Mouse (Mus musculus): ENCODE results near the gene Hcn3. TPM values are rescaled to one million over a fixed set of nuclear protein-coding genes. Genes with fewer than 3 reads are reported as not detected.
"Not testable (repeated sequence)": the region's sequence is repeated elsewhere in the genome, so short reads cannot be mapped to it uniquely, and the experiment has no call there.

The Hcn3 gene
- total and polyA plus RNA-seq, 3 experiments, result 0.27 to 0.85 (median 0.53) TPM

- Histone ChIP-seq H3K36me3 (replicated peaks) (peaks cover 39% of the 10 kb centered on the region), H3K27me3 (ENCODE audit: insufficient read depth, low read length) (no peaks in the 10 kb centered on the region), H3K9me3 (replicated peaks) (no peaks in the 10 kb centered on the region), H3K4me1 (ENCODE audit: insufficient read depth, low read depth, low read length) (peaks cover 51% of the 10 kb centered on the region), H3K4me3 (ENCODE audit: low read depth, low read length) (peak within 1 kb of the TSS; percentile 89)
- DNase-seq (ENCODE audit: low spot score) (peak; percentile 96), ATAC-seq (ENCODE audit: extremely low read depth, insufficient number of reproducible peaks, low FRiP score, poor library complexity, severe bottlenecking) (peak; percentile 83)
- no peak for TF ChIP-seq GATA2 (IDR thresholded peaks at IDR 0.05; ENCODE audit: borderline replicate concordance, low read depth, low read length)
- TF ChIP-seq POLR2AphosphoS5 (IDR thresholded peaks at IDR 0.05; ENCODE audit: insufficient replicate concordance, low read depth, low read length), result no peak
- no peak for TF ChIP-seq TAL1 (conservative IDR thresholded peaks at IDR 0.05; ENCODE audit: low read depth, low read length)
- TF ChIP-seq GATA1 (IDR thresholded peaks at IDR 0.05; ENCODE audit: borderline replicate concordance, low read length), result no peak
- no peak for TF ChIP-seq CTCF (IDR thresholded peaks at IDR 0.05; ENCODE audit: low read depth, low read length)
Measured at GRCm38 (mm10) chr3:89164506-89165267, 4.7 kb upstream of the Hcn3 start, which contains the start of gene Clk2. Gene Clk2, plus strand, starts transcription at chr3:89164795.

GRCm38 (mm10) chr3:89163643-89164245, 3.7 kb upstream of the Hcn3 start:
- Histone ChIP-seq H3K36me3 (replicated peaks) (peaks cover 29% of the 10 kb centered on the region), H3K4me1 (ENCODE audit: insufficient read depth, low read depth, low read length) (peaks cover 57% of the 10 kb centered on the region), H3K9me3 (replicated peaks) (no peaks in the 10 kb centered on the region), H3K27me3 (ENCODE audit: insufficient read depth, low read length) (peaks cover 8% of the 10 kb centered on the region; the same call in 1 of the 2 replicates), H3K4me3 (ENCODE audit: low read depth, low read length) (peak overlapping the region; percentile 89)
- TF ChIP-seq POLR2AphosphoS5 (IDR thresholded peaks at IDR 0.05; ENCODE audit: insufficient replicate concordance, low read depth, low read length) (no peak), GATA1 (IDR thresholded peaks at IDR 0.05; ENCODE audit: borderline replicate concordance, low read length) (no peak), CTCF (IDR thresholded peaks at IDR 0.05; ENCODE audit: low read depth, low read length) (no peak), GATA2 (IDR thresholded peaks at IDR 0.05; ENCODE audit: borderline replicate concordance, low read depth, low read length) (no peak), TAL1 (conservative IDR thresholded peaks at IDR 0.05; ENCODE audit: low read depth, low read length) (no peak)
- ATAC-seq (ENCODE audit: extremely low read depth, insufficient number of reproducible peaks, low FRiP score, poor library complexity, severe bottlenecking), result no peak
- no peak for DNase-seq (ENCODE audit: low spot score)

GRCm38 (mm10) chr3:89163123-89163522, 3.1 kb upstream of the Hcn3 start:
- no peaks in the 10 kb centered on the region for H3K9me3 ChIP-seq (replicated peaks)
- no peak for TF ChIP-seq CTCF (IDR thresholded peaks at IDR 0.05; ENCODE audit: low read depth, low read length)
- no peak for TF ChIP-seq TAL1 (conservative IDR thresholded peaks at IDR 0.05; ENCODE audit: low read depth, low read length)
- no peak for TF ChIP-seq POLR2AphosphoS5 (IDR thresholded peaks at IDR 0.05; ENCODE audit: insufficient replicate concordance, low read depth, low read length)
- TF ChIP-seq GATA1 (IDR thresholded peaks at IDR 0.05; ENCODE audit: borderline replicate concordance, low read length), result no peak
- TF ChIP-seq GATA2 (IDR thresholded peaks at IDR 0.05; ENCODE audit: borderline replicate concordance, low read depth, low read length), result no peak
- peaks cover 56% of the 10 kb centered on the region for H3K4me1 ChIP-seq (ENCODE audit: insufficient read depth, low read depth, low read length)
- peaks cover 12% of the 10 kb centered on the region for H3K27me3 ChIP-seq (ENCODE audit: insufficient read depth, low read length)
- no peak overlapping the region for H3K4me3 ChIP-seq (ENCODE audit: low read depth, low read length)
- no peak for ATAC-seq (ENCODE audit: extremely low read depth, insufficient number of reproducible peaks, low FRiP score, poor library complexity, severe bottlenecking)
- peaks cover 23% of the 10 kb centered on the region for H3K36me3 ChIP-seq (replicated peaks)
- DNase-seq (ENCODE audit: low spot score), result no peak

GRCm38 (mm10) chr3:89161786-89162185, 1.8 kb upstream of the Hcn3 start:
- TF ChIP-seq GATA1 (IDR thresholded peaks at IDR 0.05; ENCODE audit: borderline replicate concordance, low read length) (no peak), CTCF (IDR thresholded peaks at IDR 0.05; ENCODE audit: low read depth, low read length) (no peak), GATA2 (IDR thresholded peaks at IDR 0.05; ENCODE audit: borderline replicate concordance, low read depth, low read length) (no peak), POLR2AphosphoS5 (IDR thresholded peaks at IDR 0.05; ENCODE audit: insufficient replicate concordance, low read depth, low read length) (no peak), TAL1 (conservative IDR thresholded peaks at IDR 0.05; ENCODE audit: low read depth, low read length) (no peak)
- Histone ChIP-seq H3K27me3 (ENCODE audit: insufficient read depth, low read length) (peaks cover 16% of the 10 kb centered on the region), H3K4me1 (ENCODE audit: insufficient read depth, low read depth, low read length) (peaks cover 48% of the 10 kb centered on the region), H3K36me3 (replicated peaks) (peaks cover 10% of the 10 kb centered on the region), H3K4me3 (ENCODE audit: low read depth, low read length) (no peak overlapping the region), H3K9me3 (replicated peaks) (no peaks in the 10 kb centered on the region)
- DNase-seq (ENCODE audit: low spot score), result no peak
- ATAC-seq (ENCODE audit: extremely low read depth, insufficient number of reproducible peaks, low FRiP score, poor library complexity, severe bottlenecking), result no peak

- H3K4me3 ChIP-seq (ENCODE audit: low read depth, low read length); ATAC-seq (ENCODE audit: extremely low read depth, insufficient number of reproducible peaks, low FRiP score, poor library complexity, severe bottlenecking); H3K36me3 ChIP-seq (replicated peaks); H3K9me3 ChIP-seq (replicated peaks); DNase-seq (ENCODE audit: low spot score): not testable (repeated sequence)
- H3K4me1 ChIP-seq (ENCODE audit: insufficient read depth, low read depth, low read length), result peaks cover 42% of the 10 kb centered on the region
- peaks cover 16% of the 10 kb centered on the region for H3K27me3 ChIP-seq (ENCODE audit: insufficient read depth, low read length)
Measured at GRCm38 (mm10) chr3:89161207-89161606, 1.2 kb upstream of the Hcn3 start.

- H3K9me3 ChIP-seq (replicated peaks), result no peaks in the 10 kb centered on the region
- DNase-seq (ENCODE audit: low spot score) (peak; percentile 53), ATAC-seq (ENCODE audit: extremely low read depth, insufficient number of reproducible peaks, low FRiP score, poor library complexity, severe bottlenecking) (peak; percentile 34; the same call in 1 of the 2 replicates)
- H3K4me1 ChIP-seq (ENCODE audit: insufficient read depth, low read depth, low read length), result peaks cover 33% of the 10 kb centered on the region
- H3K4me3 ChIP-seq (ENCODE audit: low read depth, low read length), result peak overlapping the region; percentile 74; the same call in 1 of the 2 replicates
- no peaks in the 10 kb centered on the region for H3K36me3 ChIP-seq (replicated peaks)
- H3K27me3 ChIP-seq (ENCODE audit: insufficient read depth, low read length), result peaks cover 21% of the 10 kb centered on the region
- TF ChIP-seq POLR2AphosphoS5 (IDR thresholded peaks at IDR 0.05; ENCODE audit: insufficient replicate concordance, low read depth, low read length) (no peak), GATA2 (IDR thresholded peaks at IDR 0.05; ENCODE audit: borderline replicate concordance, low read depth, low read length) (no peak), TAL1 (conservative IDR thresholded peaks at IDR 0.05; ENCODE audit: low read depth, low read length) (no peak), CTCF (IDR thresholded peaks at IDR 0.05; ENCODE audit: low read depth, low read length) (no peak), GATA1 (IDR thresholded peaks at IDR 0.05; ENCODE audit: borderline replicate concordance, low read length) (no peak)
Measured at GRCm38 (mm10) chr3:89159211-89159610, 785 bp downstream of the Hcn3 start.

Data from G1E (cell line).